Mouse (Mus musculus): ENCODE measurements around the gene Satl1. TPM values are rescaled to one million over a fixed set of nuclear protein-coding genes. Genes with fewer than 3 reads are reported as not detected.
"Not testable (repeated sequence)": the region's sequence is repeated elsewhere in the genome, so short reads cannot be mapped to it uniquely, and the experiment has no call there.

The Satl1 gene
- total and polyA plus RNA-seq, 3 experiments: not detected

GRCm38 (mm10) chrX:112412309-112412708 is 5.7 kb upstream of the Satl1 start:
- Histone ChIP-seq H3K36me3 (replicated peaks in 1 of 2; ENCODE audit: control insufficient read depth in 1 of 2, insufficient read depth in 1 of 2, low read length in 1 of 2) (no peaks in the 10 kb centered on the region), H3K4me3 (replicated peaks in 1 of 3; ENCODE audit: low read depth in 2 of 3, low read length in 2 of 3, poor library complexity in 1 of 3) (no peak overlapping the region)
- dilution Hi-C loops (cut with MboI; ENCODE audit: extremely low pct_ligation_motif_present, extremely low pct_unique_long_range_greater_than_20kb, low sequenced_read_pairs): no loop called here

GRCm38 (mm10) chrX:112370577-112371410 is 35.8 kb downstream of the Satl1 start:
- H3K9ac ChIP-seq (ENCODE audit: insufficient read depth, low read depth); H3K36me3 ChIP-seq (replicated peaks in 1 of 2; ENCODE audit: control insufficient read depth in 1 of 2, insufficient read depth in 1 of 2, low read length in 1 of 2); in situ Hi-C loops (cut with MboI; ENCODE audit: low pct_ligation_motif_present, low pct_unique_long_range_greater_than_20kb, low sequenced_read_pairs); H3K27ac ChIP-seq (ENCODE audit: insufficient read depth, low read depth); H3K4me2 ChIP-seq (ENCODE audit: insufficient read depth, low read depth, poor library complexity, severe bottlenecking); H3K27me3 ChIP-seq (replicated peaks); H3K79me2 ChIP-seq (replicated peaks; ENCODE audit: control insufficient read depth, extremely low read depth, insufficient read depth, poor library complexity, severe bottlenecking); H3K4me3 ChIP-seq (replicated peaks in 1 of 3; ENCODE audit: low read depth in 2 of 3, low read length in 2 of 3, poor library complexity in 1 of 3); H3K9me3 ChIP-seq (replicated peaks; ENCODE audit: low read length); dilution Hi-C loops (cut with MboI; ENCODE audit: extremely low pct_ligation_motif_present, extremely low pct_unique_long_range_greater_than_20kb, low sequenced_read_pairs); H3K4me1 ChIP-seq (ENCODE audit: control insufficient read depth in 1 of 2, insufficient read depth in 2 of 2): not testable (repeated sequence)
- peak; percentile 65 for DNase-seq (ENCODE audit: extremely low read depth)

More at GRCm38 (mm10) chrX:112412309-112412708, 5.7 kb upstream of the Satl1 start:
- no peak for DNase-seq (ENCODE audit: extremely low read depth)
- in situ Hi-C loops (cut with MboI; ENCODE audit: low pct_ligation_motif_present, low pct_unique_long_range_greater_than_20kb, low sequenced_read_pairs): no loop called here
- no peaks in the 10 kb centered on the region for H3K79me2 ChIP-seq (replicated peaks; ENCODE audit: control insufficient read depth, extremely low read depth, insufficient read depth, poor library complexity, severe bottlenecking)
- TF ChIP-seq NELFE (IDR thresholded peaks at IDR 0.05; ENCODE audit: low read depth, low read length) (no peak), SMC3 (IDR thresholded peaks at IDR 0.05; ENCODE audit: low read depth, low read length) (no peak), MAX (IDR thresholded peaks at IDR 0.05; ENCODE audit: low read length) (no peak), CTCF (conservative IDR thresholded peaks at IDR 0.05 in 1 of 2, IDR thresholded peaks at IDR 0.05 in 1 of 2; ENCODE audit: low read depth in 2 of 2, low read length in 2 of 2) (no peak), MYC (IDR thresholded peaks at IDR 0.05; ENCODE audit: low read depth, low read length) (no peak), MAFK (IDR thresholded peaks at IDR 0.05; ENCODE audit: insufficient replicate concordance, low read length) (no peak), USF1 (IDR thresholded peaks at IDR 0.05; ENCODE audit: low read depth, low read length) (no peak), CHD1 (IDR thresholded peaks at IDR 0.05; ENCODE audit: low read depth, low read length) (no peak), ETS1 (conservative IDR thresholded peaks at IDR 0.05; ENCODE audit: low read depth, low read length) (no peak), UBTF (IDR thresholded peaks at IDR 0.05; ENCODE audit: low read depth, low read length) (no peak), TBP (conservative IDR thresholded peaks at IDR 0.05; ENCODE audit: low read depth, low read length) (no peak), POLR2AphosphoS2 (IDR thresholded peaks at IDR 0.05; ENCODE audit: low read depth, low read length) (no peak), TCF12 (IDR thresholded peaks at IDR 0.05; ENCODE audit: low read depth, low read length) (no peak)
- no peaks in the 10 kb centered on the region for H3K27me3 ChIP-seq (replicated peaks)
- H3K4me1 ChIP-seq (ENCODE audit: control insufficient read depth in 1 of 2, insufficient read depth in 2 of 2): no peaks in the 10 kb centered on the region
- no peak overlapping the region for H3K9ac ChIP-seq (ENCODE audit: insufficient read depth, low read depth)
- H3K27ac ChIP-seq (ENCODE audit: insufficient read depth, low read depth): no peak overlapping the region
- no peaks in the 10 kb centered on the region for H3K9me3 ChIP-seq (replicated peaks; ENCODE audit: low read length)
- no peak overlapping the region for H3K4me2 ChIP-seq (ENCODE audit: insufficient read depth, low read depth, poor library complexity, severe bottlenecking)

GRCm38 (mm10) chrX:112368426-112368825 is 38.2 kb downstream of the Satl1 start:
- dilution Hi-C loops (cut with MboI; ENCODE audit: extremely low pct_ligation_motif_present, extremely low pct_unique_long_range_greater_than_20kb, low sequenced_read_pairs) (no loop called here), in situ Hi-C loops (cut with MboI; ENCODE audit: low pct_ligation_motif_present, low pct_unique_long_range_greater_than_20kb, low sequenced_read_pairs) (no loop called here)

More at GRCm38 (mm10) chrX:112368426-112368825, 38.2 kb downstream of the Satl1 start:
- H3K27me3 ChIP-seq (replicated peaks): no peaks in the 10 kb centered on the region
- no peaks in the 10 kb centered on the region for H3K79me2 ChIP-seq (replicated peaks; ENCODE audit: control insufficient read depth, extremely low read depth, insufficient read depth, poor library complexity, severe bottlenecking)
- no peak overlapping the region for H3K9ac ChIP-seq (ENCODE audit: insufficient read depth, low read depth)
- H3K4me3 ChIP-seq (replicated peaks in 1 of 3; ENCODE audit: low read depth in 2 of 3, low read length in 2 of 3, poor library complexity in 1 of 3): no peak overlapping the region
- H3K27ac ChIP-seq (ENCODE audit: insufficient read depth, low read depth): no peak overlapping the region
- no peaks in the 10 kb centered on the region for H3K9me3 ChIP-seq (replicated peaks; ENCODE audit: low read length)
- H3K36me3 ChIP-seq (replicated peaks in 1 of 2; ENCODE audit: control insufficient read depth in 1 of 2, insufficient read depth in 1 of 2, low read length in 1 of 2): peaks cover 0 to 9% of the 10 kb centered on the region in 2 experiments
- TF ChIP-seq ZNF384 (IDR thresholded peaks at IDR 0.05; ENCODE audit: low read depth, low read length) (no peak), MAFK (IDR thresholded peaks at IDR 0.05; ENCODE audit: insufficient replicate concordance, low read length) (no peak), RAD21 (IDR thresholded peaks at IDR 0.05; ENCODE audit: low read depth, low read length) (peak; percentile 30), CTCF (conservative IDR thresholded peaks at IDR 0.05 in 1 of 2, IDR thresholded peaks at IDR 0.05 in 1 of 2; ENCODE audit: low read depth in 2 of 2, low read length in 2 of 2) (peak in 1 of 2 experiments; percentile 53; a peak in 2 of 4 replicates), CHD2 (IDR thresholded peaks at IDR 0.05; ENCODE audit: low read length) (no peak), BHLHE40 (IDR thresholded peaks at IDR 0.05; ENCODE audit: low read depth, low read length) (no peak)
- H3K4me2 ChIP-seq (ENCODE audit: insufficient read depth, low read depth, poor library complexity, severe bottlenecking): no peak overlapping the region
- peak; percentile 12 for DNase-seq (ENCODE audit: extremely low read depth)
- no peaks in the 10 kb centered on the region; a peak in 1 of 4 replicates for H3K4me1 ChIP-seq (ENCODE audit: control insufficient read depth in 1 of 2, insufficient read depth in 2 of 2)

All from CH12.LX (cell line).